Mouse (Mus musculus): Measurements from ENCODE around the gene E4f1.
A peak's percentile ranks its signal among the peaks of the same experiment; 100 is the strongest.

The E4f1 gene

DNA sequence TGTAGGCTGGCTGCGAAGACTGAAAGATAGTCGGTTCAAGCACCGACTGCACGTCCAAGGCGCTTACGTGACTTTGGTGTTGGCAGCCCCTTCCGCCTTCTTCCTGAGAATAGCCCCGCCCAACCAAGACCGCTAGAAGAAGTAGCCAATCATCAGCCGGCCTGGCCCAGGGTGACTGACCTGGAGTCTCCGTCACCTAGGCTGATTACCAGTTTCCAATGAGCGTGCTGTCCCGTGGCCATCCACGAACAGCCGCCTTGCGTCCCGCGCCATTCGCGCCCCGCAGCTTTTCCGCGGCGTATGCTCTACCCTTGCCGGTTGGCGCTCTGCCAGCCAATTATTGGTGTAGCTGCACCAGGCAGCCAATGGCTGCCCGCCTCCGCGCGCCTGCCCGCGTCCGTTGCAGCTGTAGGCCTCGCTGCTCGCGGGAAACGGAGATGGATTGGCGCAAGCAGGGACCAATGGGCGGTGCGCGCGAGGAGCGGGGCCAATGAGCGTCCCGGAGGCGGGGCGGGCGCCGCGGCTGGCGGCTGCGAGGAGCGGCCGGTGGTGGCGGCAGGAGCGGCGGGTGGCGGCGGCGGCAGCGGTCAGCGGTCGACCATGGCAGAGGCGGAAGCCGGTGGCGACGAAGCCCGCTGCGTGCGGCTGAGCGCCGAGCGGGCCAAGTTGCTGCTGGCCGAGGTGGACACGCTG is at the start of gene E4f1, which contains the start of gene Pgp:
TSS of gene E4f1 (minus strand) at position 404 of the 693 bp plus-strand sequence.
TSS of gene Pgp (plus strand) at position 483 of the 693 bp plus-strand sequence.
- DNase-seq (ENCODE audit: low read depth, low spot score) = peak; percentile 99

- no peak for DNase-seq (ENCODE audit: low read depth, low spot score)
Measured at GRCm38 (mm10) chr17:24514270-24515257, 44.5 kb upstream of the E4f1 start.

- DNase-seq (ENCODE audit: low read depth, low spot score) = no peak
Measured at GRCm38 (mm10) chr17:24513609-24514008, 43.5 kb upstream of the E4f1 start.

GRCm38 (mm10) chr17:24507806-24508460 is 37.8 kb upstream of the E4f1 start:
- no peak for DNase-seq (ENCODE audit: low read depth, low spot score)

- no peak for DNase-seq (ENCODE audit: low read depth, low spot score)
Measured at GRCm38 (mm10) chr17:24507129-24507664, 37.1 kb upstream of the E4f1 start.

DNA sequence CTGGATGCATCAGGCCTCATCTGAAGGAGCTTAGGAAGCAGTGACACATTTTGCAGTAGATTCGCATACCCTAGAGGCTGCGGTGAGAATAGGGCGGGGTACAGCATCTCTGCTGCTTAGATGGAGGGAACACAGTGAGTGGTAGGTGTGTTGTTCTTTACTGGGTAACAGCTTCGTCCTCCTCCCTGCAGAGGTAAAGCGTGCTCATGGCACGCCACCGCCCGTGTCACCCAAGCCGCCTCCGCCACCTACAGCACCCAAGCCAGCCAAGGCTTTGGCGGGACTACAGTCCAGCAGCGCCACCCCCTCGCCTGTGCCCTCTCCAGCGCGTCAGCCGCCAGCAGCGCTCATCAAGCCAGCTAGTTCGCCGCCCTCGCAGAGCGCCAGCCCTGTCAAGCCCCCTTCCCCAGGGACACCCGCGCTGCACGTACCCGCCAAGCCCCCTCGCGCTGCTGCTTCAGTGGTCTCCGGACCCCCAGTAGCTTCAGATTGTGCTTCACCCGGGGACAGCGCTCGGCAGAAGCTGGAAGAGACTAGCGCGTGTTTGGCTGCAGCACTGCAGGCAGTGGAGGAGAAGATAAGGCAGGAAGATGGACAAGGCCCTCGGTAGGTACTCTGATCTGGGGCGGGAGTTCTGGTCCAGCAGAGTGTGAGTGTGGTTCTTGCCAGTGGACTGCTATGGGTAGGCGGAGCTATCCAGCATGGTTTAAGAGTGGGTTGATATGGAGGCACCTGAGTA is 36.4 kb upstream of the E4f1 start:
- no peak for DNase-seq (ENCODE audit: low read depth, low spot score)

- DNase-seq (ENCODE audit: low read depth, low spot score) = no peak
Measured at GRCm38 (mm10) chr17:24505286-24505955, 35.3 kb upstream of the E4f1 start.

GRCm38 (mm10) chr17:24504085-24504484 is 34.0 kb upstream of the E4f1 start:
- DNase-seq (ENCODE audit: low read depth, low spot score) = no peak

DNA sequence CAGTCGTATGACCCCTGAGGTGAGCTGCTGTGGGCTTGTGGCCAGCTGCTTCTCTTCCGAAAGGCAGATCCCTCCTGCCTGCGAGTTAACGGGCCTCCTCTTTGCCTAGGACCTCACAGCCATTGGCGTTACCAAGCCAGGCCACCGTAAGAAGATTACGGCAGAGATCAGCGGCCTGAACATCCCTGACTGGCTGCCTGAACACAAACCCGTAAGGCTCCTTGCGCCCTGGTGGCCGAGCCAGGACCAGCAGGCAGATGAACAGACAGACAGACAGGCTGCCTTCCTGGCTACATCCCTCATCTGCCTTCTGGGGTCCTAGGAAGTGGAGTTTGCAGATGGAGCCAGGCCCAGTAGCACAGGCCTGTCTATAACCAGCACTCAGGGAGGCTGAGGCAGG is 32.1 kb upstream of the E4f1 start:
- no peak for DNase-seq (ENCODE audit: low read depth, low spot score)

GRCm38 (mm10) chr17:24496026-24496425 is 25.9 kb upstream of the E4f1 start:
- no peak for DNase-seq (ENCODE audit: low read depth, low spot score)

- no peak for DNase-seq (ENCODE audit: low read depth, low spot score)
Measured at GRCm38 (mm10) chr17:24495443-24495842, 25.3 kb upstream of the E4f1 start.

- DNase-seq (ENCODE audit: low read depth, low spot score) = peak; percentile 48
Measured at GRCm38 (mm10) chr17:24494627-24495335, 24.7 kb upstream of the E4f1 start.

DNA sequence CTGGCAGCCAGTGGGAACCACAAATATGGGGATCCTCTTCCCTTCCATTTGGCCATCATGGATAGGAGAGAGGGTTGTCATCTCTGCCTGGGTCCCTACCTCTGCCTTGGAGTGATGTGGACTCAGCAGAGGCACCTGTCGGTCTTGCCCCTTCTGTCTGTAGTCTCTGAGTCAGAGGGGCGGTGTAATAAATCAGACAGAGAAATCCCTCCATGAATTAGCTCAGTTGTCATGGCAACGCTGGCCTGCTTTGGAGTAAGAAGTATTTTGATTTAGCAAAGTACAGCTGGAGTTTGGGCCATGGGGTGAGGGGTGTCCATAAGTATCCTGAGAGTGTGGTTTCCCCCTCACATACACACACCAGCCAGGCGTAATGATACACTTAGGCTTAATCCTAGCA is 20.3 kb upstream of the E4f1 start:
- no peak for DNase-seq (ENCODE audit: low read depth, low spot score)

DNA sequence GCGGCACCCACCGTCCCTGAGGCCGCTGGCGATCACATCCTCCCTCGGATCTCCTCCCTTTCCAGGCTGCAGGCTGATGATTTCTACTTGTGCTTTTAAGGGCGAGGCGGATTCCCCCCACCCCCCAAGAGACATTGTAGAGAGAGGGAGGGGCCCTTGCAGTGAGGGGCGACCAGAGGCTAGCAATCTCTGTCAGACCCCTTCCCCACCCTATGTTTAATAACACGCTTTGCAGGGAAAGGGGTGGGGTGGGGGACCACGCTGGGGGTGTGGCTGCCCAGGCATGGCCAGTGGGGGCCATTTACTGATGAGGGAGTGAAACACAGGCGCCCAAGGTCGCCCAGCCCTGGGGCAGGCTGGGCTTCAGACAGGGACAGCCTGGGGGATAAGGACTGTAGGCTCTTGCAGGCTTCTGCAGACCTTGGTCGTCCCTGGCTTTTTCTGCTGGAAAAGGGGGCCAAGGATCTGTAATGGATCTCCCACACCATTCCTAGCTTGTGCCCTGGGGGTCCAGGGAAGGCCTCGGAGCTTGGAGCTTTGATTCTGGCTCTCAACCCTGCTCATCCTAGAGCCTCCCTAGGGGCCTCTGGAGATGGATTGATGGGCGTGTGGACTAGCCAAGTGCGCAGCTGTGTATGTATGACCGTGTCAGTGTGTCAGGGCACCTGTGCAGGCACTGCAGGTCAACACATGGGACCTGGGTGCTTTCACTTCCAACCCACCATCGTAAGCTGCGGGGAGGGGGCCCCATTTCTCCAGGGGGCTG is 19.3 kb upstream of the E4f1 start:
- no peak for DNase-seq (ENCODE audit: low read depth, low spot score)

- peak; percentile 44 for DNase-seq (ENCODE audit: low read depth, low spot score)
Measured at GRCm38 (mm10) chr17:24488662-24489264, 18.6 kb upstream of the E4f1 start.

DNA sequence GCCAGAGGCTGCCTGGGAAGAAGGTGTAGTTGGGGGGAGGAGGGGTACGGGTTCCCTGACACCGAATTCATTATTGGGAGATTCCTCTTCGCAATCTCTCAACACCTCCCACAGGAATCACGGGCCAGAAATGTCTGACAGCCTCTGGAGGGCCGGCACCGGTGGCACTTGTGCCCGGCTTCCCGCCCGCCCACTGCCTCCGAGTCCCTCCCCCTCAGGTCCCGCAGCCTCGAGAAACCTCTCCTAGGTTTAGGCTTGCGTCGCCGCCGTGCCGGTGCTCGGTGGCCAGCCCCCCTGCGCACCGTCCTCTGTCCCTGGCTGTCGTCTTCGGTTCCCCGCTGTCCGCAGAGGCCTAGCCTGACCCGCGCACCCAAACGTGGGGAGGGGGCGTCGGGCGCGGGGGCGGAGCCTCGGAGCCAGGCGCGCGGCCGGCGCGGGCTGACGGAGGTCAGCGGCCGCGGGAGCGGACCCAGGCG is 18.1 kb upstream of the E4f1 start, which contains the start of gene Caskin1:
TSS of gene Caskin1 (plus strand) at position 416 of the 476 bp plus-strand sequence.
- no peak for DNase-seq (ENCODE audit: low read depth, low spot score)

DNA sequence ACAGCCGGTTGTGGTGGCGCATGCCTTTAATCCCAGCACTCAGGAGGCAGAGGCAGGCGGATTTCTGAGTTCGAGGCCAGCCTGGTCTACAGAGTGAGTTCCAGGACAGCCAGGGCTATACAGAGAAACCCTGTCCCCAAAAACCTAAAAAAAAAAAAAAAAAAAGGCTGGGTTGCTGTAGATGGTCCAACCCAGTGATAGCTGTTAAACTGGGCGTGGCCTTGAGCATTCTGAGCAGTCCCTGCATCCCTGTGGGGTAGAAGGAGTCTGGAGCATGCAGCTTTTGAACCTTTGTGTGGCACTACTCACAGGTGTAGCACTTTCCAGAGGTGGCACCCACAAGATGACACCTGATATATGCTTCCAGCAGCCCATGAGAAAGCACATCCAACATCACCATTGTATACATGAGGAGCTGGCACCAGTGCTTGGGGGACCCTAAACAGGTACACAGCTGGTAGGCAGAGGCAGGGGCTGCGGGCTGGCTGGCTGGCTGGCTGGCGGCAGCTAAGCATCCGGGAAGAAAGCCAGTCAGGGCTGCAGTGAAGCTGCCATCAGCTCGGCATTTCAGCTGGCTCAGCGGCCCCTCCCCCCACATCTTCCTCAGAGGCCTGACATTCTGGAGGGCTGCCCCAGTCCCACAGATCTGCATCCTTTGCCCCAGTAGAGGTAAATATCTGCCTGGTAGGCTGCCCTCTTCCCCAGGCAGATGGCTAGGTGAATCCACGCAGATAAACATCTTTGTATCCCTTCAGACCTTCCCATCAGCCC is 15.2 kb upstream of the E4f1 start:
- no peak for DNase-seq (ENCODE audit: low read depth, low spot score)

DNA sequence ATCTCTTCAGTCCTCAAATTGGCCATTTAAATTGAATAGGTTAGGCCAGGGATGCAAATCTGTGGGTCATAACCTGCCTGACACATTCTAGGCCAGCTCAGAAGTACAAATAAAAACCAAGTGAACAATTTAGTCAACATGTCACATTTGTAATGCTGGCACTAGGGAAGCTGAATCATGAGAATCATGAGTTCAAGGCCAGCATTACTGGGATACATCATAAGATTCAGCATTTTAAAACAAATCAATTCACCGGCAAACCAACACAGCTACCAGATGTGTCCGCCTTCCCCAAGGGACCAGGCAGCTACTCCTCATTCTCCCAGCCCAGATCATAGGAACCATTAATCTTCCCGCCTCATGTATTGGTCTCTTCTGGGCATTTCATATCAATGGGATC is 13.4 kb upstream of the E4f1 start:
- no peak for DNase-seq (ENCODE audit: low read depth, low spot score)
